Mouse (Mus musculus): ENCODE data around the gene Klhl41. TPM values are rescaled to one million over a fixed set of nuclear protein-coding genes. Genes with fewer than 3 reads are reported as not detected.
"Not testable (repeated sequence)": the region's sequence is repeated elsewhere in the genome, so short reads cannot be mapped to it uniquely, and the experiment has no call there.

The Klhl41 gene
- polyA plus RNA-seq, 1 experiment from 2014 or later: 0.24 TPM

DNA sequence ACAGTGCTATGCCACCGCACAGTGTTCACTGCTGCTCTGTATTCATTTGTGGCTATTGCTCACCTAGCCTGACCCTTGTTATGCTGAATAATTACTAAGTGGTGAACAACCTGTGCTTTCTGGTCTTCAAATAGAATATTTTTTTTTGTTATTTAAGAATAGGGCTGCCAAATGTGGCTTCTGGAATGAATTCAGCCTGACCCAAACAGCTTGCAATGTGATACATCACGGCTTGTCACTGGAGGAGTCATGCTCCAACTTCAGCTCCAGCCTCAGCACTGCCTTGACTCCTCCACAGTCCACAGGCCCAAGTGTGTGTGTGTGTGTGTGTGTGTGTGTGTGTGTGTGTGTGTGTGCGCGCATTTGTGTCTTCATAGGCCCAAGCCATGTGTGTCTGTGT lies 10.6 kb upstream of the Klhl41 start:
- Histone ChIP-seq H3K4me3 (replicated peaks) (no peak overlapping the region), H3K9ac (no peak overlapping the region), H3K4me1 (no peaks in the 10 kb centered on the region), H3K27ac (no peak overlapping the region), H3K9me3 (no peaks in the 10 kb centered on the region), H3K27me3 (no peaks in the 10 kb centered on the region), H3K4me2 (no peak overlapping the region), H3K36me3 (replicated peaks) (peaks cover 30% of the 10 kb centered on the region)
- ATAC-seq (ENCODE audit: low FRiP score): no peak
- WGBS: 95% methylated on average over 4 of the region's 4 CpGs

DNA sequence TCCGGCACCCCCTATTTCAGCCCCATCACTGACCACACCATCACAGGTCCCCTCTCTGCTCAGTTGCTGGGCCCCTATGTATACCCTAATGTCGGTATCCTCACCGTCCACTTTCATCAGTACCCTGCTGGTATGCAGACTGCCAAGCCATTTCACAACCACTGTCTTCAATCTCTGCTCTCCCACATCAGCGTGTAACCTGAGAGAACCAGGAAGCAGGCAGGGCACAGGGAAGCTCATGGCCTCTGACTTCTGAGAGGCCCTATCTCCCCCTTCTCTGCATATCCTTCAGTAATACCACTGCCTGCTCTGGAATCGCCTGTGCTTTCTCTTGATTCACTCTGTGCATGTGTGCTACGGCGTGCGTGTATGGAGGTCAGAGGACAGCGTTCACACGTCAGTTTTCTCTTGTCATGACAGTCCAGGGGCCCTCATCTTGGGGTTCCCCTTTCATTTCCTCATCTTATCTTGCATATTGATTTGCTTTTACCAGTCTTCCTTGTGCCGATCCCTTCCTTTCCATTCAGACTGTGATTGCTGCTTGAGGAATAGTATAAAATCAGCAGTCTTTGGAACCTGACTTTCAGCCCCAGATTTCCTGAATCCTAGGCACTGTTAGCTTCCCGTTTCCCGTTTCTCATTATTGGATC lies 6.0 kb upstream of the Klhl41 start:
- Histone ChIP-seq H3K27me3 (no peaks in the 10 kb centered on the region), H3K4me2 (no peak overlapping the region), H3K27ac (no peak overlapping the region), H3K4me3 (replicated peaks) (no peak overlapping the region), H3K4me1 (no peaks in the 10 kb centered on the region), H3K9me3 (no peaks in the 10 kb centered on the region), H3K36me3 (replicated peaks) (peaks cover 17% of the 10 kb centered on the region), H3K9ac (no peak overlapping the region)
- ATAC-seq (ENCODE audit: low FRiP score): no peak
- 84% methylated on average over 13 of the region's 13 CpGs for WGBS

- H3K27ac ChIP-seq: no peak overlapping the region
- no peaks in the 10 kb centered on the region for H3K9me3 ChIP-seq
- no peak for ATAC-seq (ENCODE audit: low FRiP score)
- H3K36me3 ChIP-seq (replicated peaks): peaks cover 17% of the 10 kb centered on the region
- H3K27me3 ChIP-seq: no peaks in the 10 kb centered on the region
- H3K4me1 ChIP-seq: 0 out of 2 replicates have a peak, but pooled peaks cover 3% of the 10 kb centered on the region
- 92% methylated on average over 4 of the region's 4 CpGs for WGBS
- no peak overlapping the region for H3K9ac ChIP-seq
- no peak overlapping the region for H3K4me3 ChIP-seq (replicated peaks)
- H3K4me2 ChIP-seq: no peak overlapping the region
These were observed 2.3 kb upstream of the Klhl41 start for GRCm38 (mm10) chr2:69667656-69668055.

GRCm38 (mm10) chr2:69668414-69668813 lies 1.5 kb upstream of the Klhl41 start:
- Histone ChIP-seq H3K27me3 (no peaks in the 10 kb centered on the region), H3K4me3 (replicated peaks) (no peak overlapping the region), H3K4me1 (0 out of 2 replicates have a peak, but pooled peaks cover 3% of the 10 kb centered on the region), H3K9ac (no peak overlapping the region), H3K9me3 (no peaks in the 10 kb centered on the region), H3K36me3 (replicated peaks) (peaks cover 14% of the 10 kb centered on the region), H3K27ac (no peak overlapping the region), H3K4me2 (no peak overlapping the region)
- 68% methylated on average over 6 of the region's 6 CpGs for WGBS
- no peak for ATAC-seq (ENCODE audit: low FRiP score)

DNA sequence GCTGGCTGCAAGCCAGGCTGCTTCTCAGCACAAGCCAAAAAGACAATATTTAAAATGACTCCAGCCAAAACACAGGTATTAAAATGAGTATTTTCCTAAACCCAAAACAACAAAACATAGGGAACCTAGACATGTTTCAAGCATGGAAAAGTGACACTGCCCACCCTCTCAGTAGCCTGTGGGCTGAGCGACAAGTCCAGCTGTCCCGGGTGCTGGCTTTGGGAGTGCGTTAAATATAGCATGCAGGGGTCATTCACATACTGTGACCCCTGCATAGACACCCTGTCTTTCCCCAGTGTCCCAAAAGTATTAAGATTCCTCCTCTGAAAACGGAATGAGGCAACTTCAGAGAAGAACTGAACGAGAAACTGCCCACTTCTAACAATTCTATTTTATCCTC lies 3.8 kb downstream of the Klhl41 start:
- Histone ChIP-seq H3K27me3 (no peaks in the 10 kb centered on the region), H3K4me2 (no peak overlapping the region), H3K27ac (no peak overlapping the region), H3K4me3 (replicated peaks) (no peak overlapping the region), H3K4me1 (0 out of 2 replicates have a peak, but pooled peaks cover 3% of the 10 kb centered on the region), H3K9ac (no peak overlapping the region), H3K36me3 (replicated peaks) (no peaks in the 10 kb centered on the region), H3K9me3 (no peaks in the 10 kb centered on the region)
- no peak for ATAC-seq (ENCODE audit: low FRiP score)
- WGBS: 84% methylated on average over 5 of the region's 5 CpGs

- no peaks in the 10 kb centered on the region for H3K9me3 ChIP-seq
- no peak overlapping the region for H3K4me3 ChIP-seq (replicated peaks)
- 0 out of 2 replicates have a peak, but pooled peaks cover 4% of the 10 kb centered on the region for H3K36me3 ChIP-seq (replicated peaks)
- H3K27me3 ChIP-seq: no peaks in the 10 kb centered on the region
- 0 out of 2 replicates have a peak, but pooled peaks cover 3% of the 10 kb centered on the region for H3K4me1 ChIP-seq
- no peak overlapping the region for H3K27ac ChIP-seq
- 80% methylated on average over 9 of the region's 9 CpGs for WGBS
- no peak overlapping the region for H3K4me2 ChIP-seq
- ATAC-seq (ENCODE audit: low FRiP score): no peak
- no peak overlapping the region for H3K9ac ChIP-seq
These were observed 5.3 kb downstream of the Klhl41 start for GRCm38 (mm10) chr2:69675266-69675665.

GRCm38 (mm10) chr2:69676713-69677112 lies 6.8 kb downstream of the Klhl41 start:
- Histone ChIP-seq H3K4me2 (no peak overlapping the region), H3K9me3 (no peaks in the 10 kb centered on the region), H3K9ac (no peak overlapping the region), H3K4me1 (0 out of 2 replicates have a peak, but pooled peaks cover 3% of the 10 kb centered on the region), H3K36me3 (replicated peaks) (0 out of 2 replicates have a peak, but pooled peaks cover 4% of the 10 kb centered on the region), H3K27me3 (no peaks in the 10 kb centered on the region), H3K4me3 (replicated peaks) (no peak overlapping the region), H3K27ac (no peak overlapping the region)
- ATAC-seq (ENCODE audit: low FRiP score): no peak
- 59% methylated on average over 2 of the region's 2 CpGs for WGBS

GRCm38 (mm10) chr2:69677215-69677614 lies 7.3 kb downstream of the Klhl41 start:
- H3K36me3 ChIP-seq (replicated peaks); H3K27ac ChIP-seq; H3K4me3 ChIP-seq (replicated peaks); H3K27me3 ChIP-seq; H3K9me3 ChIP-seq; H3K9ac ChIP-seq; H3K4me2 ChIP-seq; H3K4me1 ChIP-seq; ATAC-seq (ENCODE audit: low FRiP score): not testable (repeated sequence)
- WGBS: 88% methylated on average over 2 of the region's 2 CpGs

GRCm38 (mm10) chr2:69679990-69680389 lies 10.1 kb downstream of the Klhl41 start:
- H3K36me3 ChIP-seq (replicated peaks): 0 out of 2 replicates have a peak, but pooled peaks cover 4% of the 10 kb centered on the region
- no peaks in the 10 kb centered on the region for H3K27me3 ChIP-seq
- H3K9me3 ChIP-seq: no peaks in the 10 kb centered on the region
- H3K4me3 ChIP-seq (replicated peaks): no peak overlapping the region
- H3K4me1 ChIP-seq: peaks cover 14% of the 10 kb centered on the region
- no peak for ATAC-seq (ENCODE audit: low FRiP score)
- H3K4me2 ChIP-seq: no peak overlapping the region
- H3K9ac ChIP-seq: no peak overlapping the region
- 59% methylated on average over 6 of the region's 6 CpGs for WGBS
- H3K27ac ChIP-seq: no peak overlapping the region

DNA sequence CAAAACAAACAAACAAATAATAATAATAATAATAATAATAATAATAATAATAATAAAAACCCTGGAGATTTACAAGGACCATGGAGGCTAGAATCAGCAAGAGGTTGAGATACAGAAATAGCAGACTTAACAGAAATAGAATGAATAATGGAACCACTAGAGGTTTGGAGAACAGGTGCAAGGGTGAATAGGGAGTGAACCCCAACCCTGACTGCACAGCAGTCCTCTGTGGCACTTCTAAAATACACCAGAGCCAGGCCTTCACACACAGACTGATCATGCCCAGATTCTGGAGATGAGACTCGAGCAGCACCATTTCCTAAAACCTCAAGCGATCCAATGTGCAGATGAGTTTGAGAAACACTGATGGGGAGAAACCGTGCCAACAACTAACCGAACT lies 12.0 kb downstream of the Klhl41 start:
- no peak overlapping the region for H3K4me2 ChIP-seq
- H3K36me3 ChIP-seq (replicated peaks): peaks cover 7% of the 10 kb centered on the region; the same call in 1 of the 2 replicates
- H3K9ac ChIP-seq: no peak overlapping the region
- no peaks in the 10 kb centered on the region for H3K27me3 ChIP-seq
- ATAC-seq (ENCODE audit: low FRiP score): no peak
- H3K27ac ChIP-seq: no peak overlapping the region
- 93% methylated on average over 4 of the region's 4 CpGs for WGBS
- peaks cover 14% of the 10 kb centered on the region for H3K4me1 ChIP-seq
- no peak overlapping the region for H3K4me3 ChIP-seq (replicated peaks)
- no peaks in the 10 kb centered on the region for H3K9me3 ChIP-seq

GRCm38 (mm10) chr2:69683036-69683805 lies 13.3 kb downstream of the Klhl41 start:
- WGBS: 25% methylated on average over 13 of the region's 13 CpGs
- Histone ChIP-seq H3K4me3 (replicated peaks) (no peak overlapping the region), H3K36me3 (replicated peaks) (peaks cover 20% of the 10 kb centered on the region), H3K4me2 (0 out of 2 replicates have a peak overlapping the region, but pooled peaks have one; percentile 15), H3K27me3 (no peaks in the 10 kb centered on the region), H3K27ac (0 out of 2 replicates have a peak overlapping the region, but pooled peaks have one; percentile 25), H3K9me3 (no peaks in the 10 kb centered on the region), H3K9ac (no peak overlapping the region), H3K4me1 (peaks cover 14% of the 10 kb centered on the region)
- ATAC-seq (ENCODE audit: low FRiP score): no peak

GRCm38 (mm10) chr2:69684488-69684887 lies 14.6 kb downstream of the Klhl41 start:
- Histone ChIP-seq H3K4me2 (no peak overlapping the region), H3K27me3 (no peaks in the 10 kb centered on the region), H3K4me3 (replicated peaks) (no peak overlapping the region), H3K27ac (no peak overlapping the region), H3K36me3 (replicated peaks) (peaks cover 27% of the 10 kb centered on the region), H3K9me3 (no peaks in the 10 kb centered on the region), H3K9ac (no peak overlapping the region), H3K4me1 (peaks cover 14% of the 10 kb centered on the region)
- 94% methylated on average over 3 of the region's 3 CpGs for WGBS
- ATAC-seq (ENCODE audit: low FRiP score): no peak

Measured in forebrain, embryonic 12.5 days (tissue).